Comparison of ENCODE assay signal across 18 mouse cellular contexts in genomic region chr9:47424191-47424590, GRCm38 (mm10).
DNase-seq lines count a peak whose midpoint lies in the region; ATAC-seq and TF ChIP-seq lines count a peak whose summit lies in the region.
"Had no signal": no experiment of that assay in that cellular context is flagged by ENCODE, and none has a peak within 500 bp of the region (broad histone marks: within the 10 kb centered on the region; RNA-seq: fewer than 3 reads in every experiment).

No protein-coding gene starts in this region.

- H3K4me3 ChIP-seq in liver, adult 2 months (ENCODE audit: insufficient read depth, low read depth, low read length) = no peak overlapping the region
- H3K4me3 ChIP-seq in liver, embryonic 11.5 days (ENCODE audit: low read depth, low read length) = no peak overlapping the region

- ATAC-seq in liver, embryonic 11.5 days (replicated peaks; ENCODE audit: low FRiP score) = no peak
- ATAC-seq: activated CD4-positive, CD25-positive, alpha-beta regulatory T cell, adult 4 months; CD4-positive, CD25-positive, alpha-beta regulatory T cell, adult 4 months; Patski had no signal

- no peak for TF ChIP-seq POLR2A in liver, adult 2 months (IDR thresholded peaks at IDR 0.05; ENCODE audit: extremely low read depth, insufficient read depth, low read length)

- no peak overlapping the region for H3K4me2 ChIP-seq in liver, embryonic 11.5 days

- H3K9me3 ChIP-seq in liver, embryonic 11.5 days (ENCODE audit: control insufficient read depth, low read length) = no peaks in the 10 kb centered on the region

- TF ChIP-seq CTCF in liver, adult 2 months (IDR thresholded peaks at IDR 0.05; ENCODE audit: low read depth, low read length) = no peak

- peaks cover 22% of the 10 kb centered on the region for H3K4me1 ChIP-seq in liver, adult 2 months (ENCODE audit: control insufficient read depth, insufficient read depth, low read length)
- peaks cover 8% of the 10 kb centered on the region; the same call in 1 of the 2 replicates for H3K4me1 ChIP-seq in liver, embryonic 11.5 days (replicated peaks; ENCODE audit: control insufficient read depth, insufficient read depth, low read length)

- no peaks in the 10 kb centered on the region for H3K27me3 ChIP-seq in liver, adult 2 months (ENCODE audit: control insufficient read depth, insufficient read depth, low read length)
- no peaks in the 10 kb centered on the region for H3K27me3 ChIP-seq in liver, embryonic 11.5 days (replicated peaks; ENCODE audit: control insufficient read depth, insufficient read depth, low read length)
- H3K27me3 ChIP-seq: CH12.LX, Patski had no signal

- no peak overlapping the region for H3K9ac ChIP-seq in liver, adult 2 months (ENCODE audit: low read depth, low read length)
- no peak overlapping the region for H3K9ac ChIP-seq in liver, embryonic 11.5 days (ENCODE audit: low read depth, low read length)

- H3K36me3 ChIP-seq in liver, adult 2 months (ENCODE audit: control insufficient read depth, insufficient read depth, low read length) = no peaks in the 10 kb centered on the region
- no peaks in the 10 kb centered on the region for H3K36me3 ChIP-seq in liver, embryonic 11.5 days (ENCODE audit: control insufficient read depth, insufficient read depth, low read length)
- H3K36me3 ChIP-seq: G1E had no signal

- DNase-seq in liver, adult 2 months (ENCODE audit: extremely low read depth, low read depth, low spot score) = peak; percentile 93
- DNase-seq in liver, embryonic 11.5 days (ENCODE audit: low spot score) = no peak
- DNase-seq: adrenal gland, adult 2 months; adrenal gland, adult 8-10 months; adrenal gland, postnatal 10 days; adrenal gland, postnatal 14 days; adrenal gland, postnatal 25 days; adrenal gland, postnatal 36 days; B cell, adult 2 months; cerebellum, adult 11 months; cerebellum, adult 11-12 months; cerebellum, adult 18-20 months; cerebellum, adult 2 months had no signal

- 28% methylated on average over 3 of the region's 3 CpGs for WGBS in liver, adult 2 months
- WGBS in liver, embryonic 11.5 days = 82% methylated on average over 3 of the region's 3 CpGs

- no peaks in the 10 kb centered on the region for H3K79me2 ChIP-seq in liver, adult 2 months (ENCODE audit: control insufficient read depth, insufficient read depth, low read length)

- H3K27ac ChIP-seq in liver, adult 2 months (replicated peaks; ENCODE audit: insufficient read depth, low read depth, low read length) = peak overlapping the region; percentile 88
- H3K27ac ChIP-seq in liver, embryonic 11.5 days (ENCODE audit: low read depth, low read length) = no peak overlapping the region
